Mouse (Mus musculus) heart, postnatal 4 days (tissue): ENCODE measurements at regions not wholly inside any gene's neighbourhood (a gene's known extent, or its start where the extent isn't known, plus 50 kb on each side); places are given as distances from the start of the nearest gene placed in this dataset.
A peak's percentile ranks its signal among the peaks of the same experiment; 100 is the strongest.

Source experiments
- DNase-seq: peaks from one replicate; pipeline ENCODE4 v3.0.0; 2021

GRCm38 (mm10) chr13:35079685-35080084 is 52.8 kb upstream of the Eci2 start:
- no peak for DNase-seq

- no peak for DNase-seq
These were observed 58.5 kb upstream of the Eci2 start for GRCm38 (mm10) chr13:35085386-35085785.

DNA sequence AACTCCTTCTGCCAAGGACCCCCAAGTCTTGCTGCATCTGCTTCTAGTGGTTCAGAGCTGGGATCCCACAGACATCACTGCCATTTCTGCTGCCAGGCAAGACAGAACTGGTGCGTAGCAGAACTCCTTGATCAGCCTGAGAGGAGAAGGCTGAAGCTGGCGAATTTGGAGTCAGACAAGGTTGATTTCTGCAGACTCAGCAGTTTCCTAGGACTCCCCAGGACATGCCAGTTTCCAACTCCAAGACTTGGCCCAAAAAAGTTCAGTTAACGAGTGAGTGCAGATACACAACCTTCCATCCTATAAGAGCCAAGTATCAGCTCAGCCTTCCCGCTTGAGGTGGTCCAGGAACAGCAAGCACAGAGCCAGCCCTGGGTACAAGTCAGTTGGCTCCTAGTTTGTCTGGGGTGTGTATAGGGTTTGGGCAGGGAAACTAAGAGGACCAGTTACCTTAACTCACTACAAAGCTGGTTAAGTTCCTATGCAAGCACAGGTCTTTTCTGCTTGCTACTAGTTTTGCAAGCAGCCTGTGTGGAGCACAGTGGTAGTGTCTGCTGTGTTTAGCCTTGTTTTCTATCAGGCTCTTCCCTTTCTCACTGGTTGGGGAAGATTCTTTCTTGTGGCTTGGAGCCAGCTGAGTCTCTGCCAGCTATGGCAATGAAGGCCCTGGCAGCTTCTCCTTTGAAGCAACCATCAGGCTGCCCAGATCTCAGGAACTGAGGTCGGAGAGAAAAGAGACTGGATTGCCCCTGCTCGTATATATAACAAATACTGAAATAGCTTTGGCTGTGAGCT is 60.5 kb upstream of the Eci2 start:
- DNase-seq, result peak; percentile 17

- no peak for DNase-seq
These were observed 64.3 kb upstream of the Eci2 start for GRCm38 (mm10) chr13:35091155-35091554.

GRCm38 (mm10) chr13:35119782-35120181 is 92.9 kb upstream of the Eci2 start:
- DNase-seq, result no peak

GRCm38 (mm10) chr13:35129475-35129874 is 102.6 kb upstream of the Eci2 start:
- DNase-seq, result no peak

GRCm38 (mm10) chr13:35131272-35132185 is 104.6 kb upstream of the Eci2 start:
- no peak for DNase-seq

GRCm38 (mm10) chr13:35151629-35152028 is 124.7 kb upstream of the Eci2 start:
- DNase-seq, result no peak

DNA sequence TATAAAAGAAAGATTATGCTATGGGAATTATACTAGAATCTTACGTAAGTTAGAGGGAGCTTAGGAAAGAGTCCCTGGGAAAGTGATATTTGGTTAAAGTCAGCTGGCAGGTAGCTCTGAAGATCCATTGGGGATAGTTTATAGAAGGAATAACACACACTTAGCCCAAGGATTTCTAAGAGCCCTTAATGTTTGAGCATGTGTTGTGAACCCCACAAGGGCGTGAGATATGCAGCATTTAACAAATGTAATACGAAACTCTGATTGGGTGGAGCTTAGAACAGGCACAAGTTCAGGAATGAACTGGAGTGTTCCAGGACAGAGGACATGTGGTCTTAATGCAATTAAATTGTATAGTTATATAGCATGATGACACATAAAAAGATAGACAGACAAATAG is 132.6 kb upstream of the Eci2 start:
- no peak for DNase-seq

DNA sequence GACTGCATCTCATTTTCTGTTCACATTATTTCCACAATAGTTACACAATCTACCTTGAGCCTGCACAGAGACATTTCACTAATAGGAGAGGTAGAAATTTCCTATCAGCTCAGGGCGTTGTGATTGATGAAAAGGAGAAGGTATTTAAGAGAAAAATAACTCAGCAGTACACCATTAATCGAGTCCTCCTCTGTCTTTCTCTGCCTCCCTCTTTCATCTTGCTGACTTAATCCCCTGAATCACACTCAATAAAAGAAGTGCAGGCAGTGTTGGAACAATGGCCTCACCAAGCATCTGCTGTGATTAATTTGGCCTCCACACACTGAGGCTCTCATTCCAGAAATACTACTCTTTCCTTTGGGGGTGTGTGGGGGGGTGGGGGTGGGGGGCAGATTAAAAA is 133.9 kb upstream of the Eci2 start:
- no peak for DNase-seq

- peak; percentile 56 for DNase-seq
These were observed 139.2 kb upstream of the Eci2 start for GRCm38 (mm10) chr13:35166080-35166479.

- peak; percentile 21 for DNase-seq
These were observed 140.1 kb upstream of the Eci2 start for GRCm38 (mm10) chr13:35166831-35167541.

DNA sequence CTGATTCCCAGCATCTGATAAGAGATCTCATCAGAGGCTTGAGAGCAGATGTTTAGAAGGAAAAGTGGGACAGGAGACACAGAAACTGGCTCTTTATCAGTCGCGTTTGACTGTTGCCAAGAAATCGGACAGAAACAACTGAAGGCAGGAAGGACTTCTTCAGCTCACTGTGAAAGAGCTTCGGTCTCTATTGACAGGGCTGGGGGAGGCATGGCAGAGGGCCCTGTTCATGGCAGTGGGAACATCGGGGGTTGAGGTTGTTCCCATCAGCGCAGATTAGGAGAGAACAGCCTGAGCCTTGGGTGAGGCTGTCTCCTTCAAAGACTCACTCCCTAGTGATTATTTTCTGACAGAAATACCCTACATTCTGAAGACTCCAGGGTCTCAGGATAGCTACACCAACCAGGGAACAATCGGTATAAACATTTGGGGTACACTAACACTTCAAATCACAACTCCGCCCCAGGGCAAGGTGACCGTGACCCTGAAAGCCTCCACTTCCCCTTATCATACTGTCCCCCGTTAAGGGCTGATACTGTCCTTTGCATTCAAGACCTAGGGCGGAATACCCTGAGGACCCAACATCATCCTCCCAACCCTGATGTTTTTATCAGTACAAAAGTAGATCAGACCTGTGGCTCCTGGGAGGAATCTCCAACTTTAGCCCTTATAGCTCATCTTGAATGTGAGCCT is 144.8 kb upstream of the Eci2 start:
- DNase-seq, result no peak

GRCm38 (mm10) chr13:35173522-35173921 is 146.6 kb upstream of the Eci2 start:
- no peak for DNase-seq

DNA sequence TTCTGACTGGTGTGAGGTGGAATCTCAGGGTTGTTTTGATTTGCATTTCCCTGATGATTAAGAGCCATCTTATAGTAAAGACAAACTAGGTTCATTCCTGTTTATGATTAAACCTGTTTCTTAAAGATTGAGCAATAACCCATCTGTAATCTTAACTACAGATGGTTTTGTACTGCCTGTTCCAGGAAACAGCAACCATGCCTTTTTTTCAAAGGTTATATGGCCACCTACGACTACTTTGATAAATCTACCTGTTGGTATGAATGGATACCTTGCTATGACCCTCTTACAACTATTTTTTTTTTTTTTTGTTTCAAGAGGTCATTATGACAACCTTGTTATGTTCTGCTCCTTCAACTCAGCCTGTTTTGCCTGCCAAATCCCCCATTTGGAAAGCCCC is 148.7 kb upstream of the Eci2 start:
- no peak for DNase-seq

- no peak for DNase-seq
These were observed 150.4 kb upstream of the Eci2 start for GRCm38 (mm10) chr13:35177305-35177704.

GRCm38 (mm10) chr13:35189028-35189711 is 162.3 kb upstream of the Eci2 start:
- peak; percentile 35 for DNase-seq

DNA sequence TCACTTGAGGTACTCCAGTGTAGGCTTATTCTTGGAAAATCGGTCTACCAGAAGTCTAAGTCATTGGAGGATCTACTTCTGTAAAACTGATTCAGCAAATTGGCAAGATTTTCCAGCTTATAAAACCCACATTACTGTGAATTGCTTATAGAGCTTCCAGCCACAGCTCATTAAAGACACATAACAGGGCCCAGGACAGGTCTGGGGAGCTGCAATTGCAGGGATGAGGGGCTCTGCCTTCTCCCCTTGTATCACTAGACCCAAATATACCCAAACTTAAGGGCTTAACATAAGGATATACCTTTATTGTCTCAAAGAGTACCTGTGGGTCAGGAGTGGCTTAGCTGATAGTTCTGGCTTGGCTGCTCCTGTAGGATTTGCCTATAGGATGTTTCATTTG is 175.2 kb upstream of the Eci2 start:
- DNase-seq, result no peak

DNA sequence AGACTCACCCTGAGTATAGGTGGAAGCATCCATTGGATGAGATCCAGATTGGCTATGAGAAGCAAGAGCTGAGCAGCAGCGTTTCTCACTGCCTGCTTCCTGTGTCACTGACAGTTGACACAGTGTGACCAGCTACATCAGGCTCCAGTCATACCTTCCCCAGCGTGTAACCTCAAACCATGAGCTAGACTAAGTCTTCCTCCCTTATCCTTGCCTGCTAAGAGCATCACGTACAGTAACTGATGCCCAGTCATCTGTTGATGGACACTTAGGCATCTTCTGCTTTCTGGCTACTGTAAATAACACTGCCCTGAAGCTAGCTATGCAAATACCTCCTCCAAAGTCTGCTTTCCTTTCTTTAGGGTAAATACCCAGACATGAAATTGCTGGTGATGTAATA is 181.4 kb upstream of the Eci2 start:
- no peak for DNase-seq

DNA sequence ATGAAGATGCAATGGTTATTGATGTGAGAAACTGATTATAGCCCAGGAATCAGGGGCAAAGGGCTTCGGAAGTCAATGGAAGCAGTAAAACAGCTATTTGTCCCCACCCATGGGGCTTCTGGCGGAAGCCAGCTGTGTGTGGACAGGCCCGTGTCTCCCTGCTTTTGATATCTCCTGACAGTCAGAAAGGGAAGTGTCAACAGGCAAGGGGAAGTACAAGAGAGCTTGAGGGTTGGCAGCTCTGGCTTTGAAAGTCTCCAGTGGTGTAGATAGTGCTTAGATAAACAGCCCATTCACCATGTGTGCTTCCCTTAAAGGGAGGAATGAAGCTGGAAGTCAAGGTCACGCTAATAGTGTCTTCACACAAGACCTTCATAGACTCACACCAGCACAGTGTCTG is 182.7 kb upstream of the Eci2 start:
- DNase-seq, result peak; percentile 10

- no peak for DNase-seq
These were observed 184.9 kb upstream of the Eci2 start for GRCm38 (mm10) chr13:35211834-35212233.

GRCm38 (mm10) chr13:35212276-35212675 is 185.4 kb upstream of the Eci2 start:
- DNase-seq, result peak; percentile 38
